Mouse (Mus musculus) layer of hippocampus, adult 18-20 months (tissue): ENCODE results near the gene Dcun1d2. TPM values are rescaled to one million over a fixed set of nuclear protein-coding genes. Genes with fewer than 3 reads are reported as not detected.
"Not testable (repeated sequence)": the region's sequence is repeated elsewhere in the genome, so short reads cannot be mapped to it uniquely, and the experiment has no call there.

Experiments
- DNase-seq, 2 experiments: peaks; one replicate each; pipeline ENCODE4 v3.0.0; 2022; ENCODE audit warnings: low spot score in 2 of 2
- long read RNA-seq: library from polyadenylated mRNA; stranded (forward); transcript quantifications from one replicate; pipeline ENCODE4 v2.0.0, GENCODE M21; 2021
- total RNA-seq, 2 experiments: library from RNA; stranded (reverse); gene quantifications; 2 replicates each; pipeline ENCODE4 v1.2.3; 2021

The Dcun1d2 gene
- total RNA-seq: 10 to 100 TPM; 39.4 to 39.9 TPM
- long read RNA-seq, transcript Dcun1d2-203 (6 exons, 2,937 nt): major isoform, 17 of 49 reads
- long read RNA-seq, transcript Dcun1d2-201 (7 exons, 2,748 nt): minor isoform, 16 of 49 reads
- long read RNA-seq, partial matches to known transcripts: 5 of 49 reads
- long read RNA-seq, other reads (novel, unspliced or antisense): 6 of 49 reads

DNA sequence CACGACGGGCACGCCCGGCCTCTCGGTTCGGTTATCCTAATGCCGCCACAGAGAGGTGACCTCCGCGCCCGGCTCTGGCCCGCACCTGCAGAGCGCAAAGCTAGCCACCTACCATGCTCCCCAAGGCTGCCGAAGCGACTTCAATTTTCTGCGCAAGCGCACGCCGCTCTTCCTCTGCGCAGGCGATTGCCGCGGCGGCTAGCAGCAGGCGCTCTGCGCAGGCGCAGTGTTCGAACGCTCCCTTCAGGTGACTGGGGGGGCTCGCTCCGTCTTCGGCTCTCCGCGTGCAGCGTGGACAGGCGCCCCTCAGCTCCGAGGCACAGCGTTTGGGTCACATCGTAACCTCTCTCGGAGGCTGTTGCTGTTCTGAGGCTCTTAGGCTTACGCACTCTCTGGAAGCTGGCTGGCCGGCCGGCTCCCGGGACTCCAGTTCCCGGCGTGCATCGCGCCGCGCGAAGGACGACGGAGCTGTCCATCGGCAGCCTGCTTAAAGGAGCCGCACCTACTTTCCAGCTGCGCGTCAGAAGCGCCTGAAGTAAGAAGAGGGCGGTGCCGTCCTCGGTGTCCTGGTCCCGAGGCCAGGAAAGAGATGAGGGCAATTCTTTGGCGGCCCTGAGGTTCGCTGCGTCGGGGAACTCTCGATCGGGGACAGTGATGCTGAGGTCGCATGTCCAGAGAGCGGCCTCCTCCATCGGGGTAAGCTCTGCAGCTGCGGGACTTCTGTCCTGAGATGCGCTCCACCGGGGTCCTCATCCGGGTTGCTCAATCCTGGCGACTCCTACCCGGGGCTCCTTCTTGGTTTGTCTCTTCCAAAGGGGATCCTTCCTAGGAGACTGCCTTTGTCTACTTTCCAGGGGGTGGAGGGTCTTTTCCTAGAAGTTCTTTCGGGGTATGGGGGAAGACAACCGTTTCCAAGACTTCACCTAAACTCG is at the start of gene Dcun1d2, which contains the start of gene Tmco3:
Gene Dcun1d2, minus strand, starts transcription at position 440 of the 932 bp plus-strand sequence.
Gene Tmco3, plus strand, starts transcription at position 499 of the 932 bp plus-strand sequence.
- DNase-seq: peak; percentile 93 to 96

DNA sequence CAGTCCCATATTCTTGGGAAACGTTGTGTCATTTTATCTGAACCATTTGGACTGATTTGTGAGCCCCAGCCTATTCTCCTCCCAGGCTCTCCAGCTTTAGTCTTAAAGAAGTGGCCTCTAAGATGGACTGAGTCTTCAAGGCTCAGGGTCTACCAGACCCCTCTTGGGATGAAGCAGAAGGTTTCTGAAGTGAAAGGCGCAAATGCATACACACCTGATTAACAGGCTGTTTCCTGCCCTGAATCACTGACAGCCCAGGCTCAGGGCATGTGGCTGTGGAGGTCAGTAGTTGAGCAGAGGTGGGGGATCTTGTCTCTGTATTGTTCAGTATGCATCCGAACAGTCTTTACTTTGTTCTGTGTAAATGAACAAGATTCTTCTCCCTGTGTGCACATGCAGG is 49.7 kb upstream of the Dcun1d2 start:
- DNase-seq: no peak

DNA sequence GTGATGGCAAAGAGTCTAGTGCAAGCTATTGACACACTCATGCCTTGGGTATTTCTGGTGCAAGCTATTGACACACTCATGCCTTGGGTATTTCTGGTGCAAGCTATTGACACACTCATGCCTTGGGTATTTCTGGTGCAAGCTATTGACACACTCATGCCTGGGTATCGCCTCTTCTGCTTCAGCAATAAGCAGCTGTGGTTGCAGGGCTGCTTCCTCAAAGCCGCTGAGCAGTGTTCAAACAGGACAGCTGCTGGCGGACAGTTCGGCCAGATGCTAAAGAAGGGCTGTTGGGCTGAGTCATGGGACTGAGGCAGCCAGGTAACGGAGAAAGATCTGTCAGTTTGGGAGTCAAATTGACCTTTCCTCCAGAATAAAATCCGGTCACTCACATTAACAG is 49.3 kb upstream of the Dcun1d2 start:
- not testable (repeated sequence) for DNase-seq

DNA sequence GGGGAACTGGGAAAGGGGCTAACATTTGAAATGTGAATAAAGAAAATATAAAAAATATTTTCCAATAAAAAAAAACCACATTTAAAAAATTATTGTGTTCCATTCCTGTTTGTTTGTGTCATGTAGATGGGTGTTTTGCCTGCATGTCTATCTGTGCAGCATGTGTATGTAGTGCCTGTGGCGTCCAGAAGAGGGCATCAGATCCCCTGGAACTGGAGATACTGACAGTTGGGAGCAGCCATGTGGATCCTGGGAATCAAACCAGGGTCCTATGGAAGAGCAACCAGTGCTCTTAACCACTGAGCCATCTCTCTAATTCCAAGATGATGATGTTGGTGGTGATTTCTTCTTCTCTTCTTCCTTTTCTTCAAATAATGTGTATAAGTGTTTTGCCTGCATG is 46.7 kb upstream of the Dcun1d2 start:
- DNase-seq: no peak

DNA sequence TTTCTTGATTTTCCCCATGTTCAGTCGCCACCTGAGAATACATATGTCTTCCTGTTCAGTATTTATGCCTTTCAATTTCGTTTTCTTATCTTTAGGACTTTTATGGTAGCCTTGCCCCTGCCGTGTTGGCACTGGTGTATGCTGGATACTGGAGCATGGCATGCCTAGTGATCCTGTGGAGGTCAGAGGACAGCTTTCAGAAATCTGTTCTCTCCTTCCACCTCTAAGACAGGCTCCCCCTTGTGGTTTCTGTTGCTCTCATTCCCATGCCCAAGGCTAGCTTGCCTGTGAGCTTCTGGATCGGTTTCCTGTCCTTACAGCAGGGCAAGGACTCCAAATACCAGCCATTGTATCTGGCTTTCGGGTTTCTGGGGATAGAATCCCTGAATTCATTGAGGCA is 38.7 kb upstream of the Dcun1d2 start:
- no peak for DNase-seq

DNA sequence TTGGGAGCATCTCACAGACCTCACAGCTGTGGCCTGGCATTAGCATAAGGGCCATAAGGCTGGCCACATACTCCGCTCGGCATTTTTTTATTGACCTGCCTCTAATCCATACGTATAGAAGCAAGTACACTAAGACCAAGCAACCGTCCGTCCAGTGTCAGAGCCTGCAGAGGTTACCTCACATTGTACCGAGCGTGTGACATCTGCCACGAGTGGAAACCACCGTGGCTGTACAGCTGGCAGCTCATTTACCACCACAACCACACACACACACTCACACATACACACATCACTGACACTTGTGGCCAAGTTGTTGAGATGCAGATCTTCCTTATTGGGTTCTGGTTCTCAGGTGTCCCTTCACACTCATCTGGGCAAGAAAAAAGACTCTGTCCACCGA is 28.7 kb upstream of the Dcun1d2 start:
- DNase-seq: no peak

DNA sequence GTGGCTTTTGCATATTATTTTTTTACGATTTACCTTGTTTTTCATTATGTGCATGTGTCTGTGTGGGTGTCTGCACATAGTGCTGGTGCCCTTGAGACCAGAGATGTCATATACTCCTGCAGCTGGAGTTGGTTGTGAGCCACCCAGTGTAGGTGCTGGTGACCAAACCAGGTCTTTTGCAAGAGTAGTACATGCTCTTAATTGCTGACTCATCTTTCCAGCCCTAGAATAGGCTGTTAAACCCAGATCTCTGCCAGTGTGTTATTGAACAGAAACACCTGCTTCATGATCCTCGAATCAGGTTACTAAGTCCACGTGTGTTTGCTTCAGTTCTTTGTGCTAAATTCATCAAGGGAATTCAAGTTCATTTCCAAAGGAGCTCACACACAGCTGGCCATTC is 27.0 kb upstream of the Dcun1d2 start:
- DNase-seq: no peak

DNA sequence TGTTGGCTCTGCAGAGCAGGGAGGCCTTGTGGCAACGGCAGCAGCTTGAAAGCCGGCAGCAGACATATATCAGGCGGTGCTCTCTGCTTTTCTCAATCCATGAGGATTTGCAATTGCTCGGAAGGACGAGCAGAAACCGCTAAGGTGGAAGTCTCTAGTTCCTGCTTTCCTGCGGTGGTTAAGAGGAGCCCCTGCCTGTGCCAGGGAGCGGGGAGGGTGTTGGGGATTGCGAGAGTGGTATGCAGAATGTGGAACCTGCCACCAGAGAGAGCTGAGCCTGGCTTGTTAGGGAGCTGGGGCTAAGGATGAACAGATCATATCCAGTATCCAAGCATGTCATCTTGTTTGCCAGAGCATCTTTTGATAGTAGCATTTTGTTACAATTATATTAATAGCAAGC is 19.0 kb upstream of the Dcun1d2 start:
- DNase-seq: no peak

DNA sequence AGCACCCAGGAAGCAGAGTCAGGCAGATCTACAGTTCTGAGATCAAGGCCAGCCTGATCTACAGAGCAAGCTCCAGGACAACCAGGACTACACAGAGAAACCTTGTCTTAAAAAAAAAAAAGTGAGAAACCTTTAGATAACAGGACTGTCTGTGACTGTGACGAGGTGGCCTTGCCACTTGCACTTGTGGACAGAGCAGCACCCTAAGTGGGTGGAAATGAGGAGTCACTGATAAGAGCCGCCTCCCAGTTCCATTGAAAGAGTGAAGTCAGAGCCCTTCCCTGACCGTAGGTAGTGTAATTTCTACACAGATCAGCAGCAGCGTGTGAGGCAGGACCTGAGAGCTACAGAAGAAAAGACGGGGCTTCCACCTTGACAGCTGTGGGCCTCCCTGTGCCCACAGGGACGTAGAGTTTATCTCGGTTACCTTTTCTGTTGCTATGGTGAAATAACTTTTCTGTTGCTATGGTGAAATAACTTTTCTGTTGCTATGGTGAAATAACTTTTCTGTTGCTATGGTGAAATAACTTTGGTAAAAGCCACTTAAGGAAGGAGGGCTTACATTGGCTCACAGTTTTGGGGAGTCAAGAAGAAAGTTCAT is 18.5 kb upstream of the Dcun1d2 start:
- no peak for DNase-seq

DNA sequence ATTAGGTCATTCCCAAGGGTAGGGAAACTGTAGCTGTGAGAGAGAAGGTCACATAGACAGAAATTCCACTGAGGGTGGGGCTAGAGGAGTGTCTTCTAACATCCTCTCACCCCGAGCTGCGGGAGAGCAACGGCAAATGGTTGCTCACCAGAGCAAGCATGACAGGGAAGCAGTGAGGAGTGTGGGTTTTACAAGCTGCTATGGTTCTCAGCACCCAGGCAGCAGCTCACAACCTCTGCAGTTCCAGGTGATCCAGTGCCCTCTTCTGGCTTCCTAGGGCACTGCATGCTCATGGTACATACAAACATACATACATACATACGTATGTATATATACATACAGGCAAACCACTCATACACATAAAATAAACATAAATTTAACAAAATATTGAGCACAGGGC is 18.0 kb upstream of the Dcun1d2 start:
- DNase-seq: no peak

DNA sequence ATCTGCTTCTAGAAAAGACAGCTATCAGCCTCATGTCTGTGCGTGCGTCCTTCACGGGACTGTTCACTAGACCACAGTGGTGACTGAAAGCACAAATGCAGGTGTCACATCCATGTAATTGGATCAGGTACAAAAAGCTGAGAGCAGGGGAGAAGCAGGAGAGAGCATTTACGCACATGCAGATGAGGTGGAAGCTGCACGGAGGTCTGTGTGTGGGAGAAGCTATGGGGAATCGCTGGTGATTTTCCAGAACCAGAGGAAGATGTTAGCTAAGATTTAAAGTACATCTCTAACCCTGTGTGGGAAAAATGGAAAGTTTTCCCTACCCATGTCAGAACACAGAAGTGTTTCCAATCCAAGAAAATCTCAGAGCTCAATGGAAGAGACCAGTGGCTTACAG is 17.5 kb upstream of the Dcun1d2 start:
- no peak for DNase-seq

DNA sequence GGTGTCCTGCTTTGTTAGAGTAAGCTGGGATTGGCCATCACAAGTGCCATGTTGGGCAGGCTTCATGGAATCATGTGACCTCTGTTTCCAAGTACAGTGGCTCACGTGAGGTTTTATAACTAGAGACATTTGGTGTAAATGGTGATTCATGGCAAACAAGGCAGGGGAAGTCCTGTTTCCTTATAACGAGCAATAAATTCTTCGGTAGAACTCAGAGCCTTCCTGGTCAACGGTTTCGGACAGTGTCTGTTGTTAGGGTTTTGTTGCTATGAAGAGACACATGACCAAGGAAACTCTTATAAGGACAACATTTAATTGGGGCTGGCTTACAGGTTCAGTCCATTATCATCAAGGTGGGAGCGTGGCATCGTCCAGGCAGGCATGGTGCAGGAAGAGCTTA is 13.1 kb upstream of the Dcun1d2 start:
- DNase-seq: no peak

DNA sequence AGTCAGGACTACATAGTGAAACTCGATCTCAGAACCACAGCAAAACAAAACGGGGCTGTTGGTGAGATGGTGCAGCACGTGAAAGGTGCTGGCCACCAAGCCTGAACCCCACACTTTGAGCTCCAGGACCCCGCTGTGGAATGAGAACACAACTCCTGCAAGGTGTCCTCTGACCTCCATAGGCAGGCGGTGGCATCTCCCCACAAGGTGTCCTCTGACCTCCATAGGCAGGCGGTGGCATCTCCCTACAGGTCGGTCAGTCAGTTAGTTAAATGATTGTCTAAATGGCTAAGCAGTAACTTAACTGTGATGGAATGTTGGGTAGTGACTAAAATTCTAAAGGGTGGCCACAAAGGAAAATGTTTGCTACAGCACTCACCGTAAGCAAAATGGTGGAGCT is 11.6 kb upstream of the Dcun1d2 start:
- no peak for DNase-seq

DNA sequence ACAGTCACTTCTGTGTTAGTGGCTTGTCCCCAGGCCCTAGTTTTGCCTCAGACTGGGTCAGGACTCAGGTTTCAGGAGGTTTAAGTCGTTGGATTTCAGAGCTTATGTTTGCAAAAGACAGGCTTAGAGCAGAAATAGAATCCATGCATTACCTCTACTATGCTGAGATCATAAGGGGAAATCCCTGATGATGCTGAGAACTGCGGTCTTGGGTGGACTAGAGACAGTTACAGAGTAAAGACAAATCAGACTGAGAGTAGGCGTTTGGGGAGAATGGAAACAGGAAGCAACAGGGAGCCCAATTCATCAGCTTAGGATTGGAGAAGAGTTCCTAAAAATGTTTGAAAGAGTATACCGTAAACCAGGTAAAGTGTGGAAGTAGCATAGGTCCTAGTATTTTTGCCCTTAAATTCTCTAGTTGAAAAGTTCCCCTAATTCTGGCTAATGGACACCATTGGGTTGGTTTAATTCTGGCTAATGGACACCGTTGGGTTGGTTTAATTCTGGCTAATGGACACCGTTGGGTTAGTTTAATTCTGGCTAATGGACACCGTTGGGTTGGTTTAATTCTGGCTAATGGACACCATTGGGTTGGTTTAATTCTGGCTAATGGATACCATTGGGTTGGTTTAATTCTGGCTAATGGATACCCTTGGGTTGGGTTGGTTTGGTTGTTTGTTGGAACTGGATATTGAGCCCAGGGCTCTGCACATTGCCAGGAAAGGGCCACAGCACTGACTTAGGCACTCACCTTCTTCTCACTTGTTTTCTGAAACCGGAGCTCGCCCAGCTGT is 5.9 kb upstream of the Dcun1d2 start:
- no peak for DNase-seq

DNA sequence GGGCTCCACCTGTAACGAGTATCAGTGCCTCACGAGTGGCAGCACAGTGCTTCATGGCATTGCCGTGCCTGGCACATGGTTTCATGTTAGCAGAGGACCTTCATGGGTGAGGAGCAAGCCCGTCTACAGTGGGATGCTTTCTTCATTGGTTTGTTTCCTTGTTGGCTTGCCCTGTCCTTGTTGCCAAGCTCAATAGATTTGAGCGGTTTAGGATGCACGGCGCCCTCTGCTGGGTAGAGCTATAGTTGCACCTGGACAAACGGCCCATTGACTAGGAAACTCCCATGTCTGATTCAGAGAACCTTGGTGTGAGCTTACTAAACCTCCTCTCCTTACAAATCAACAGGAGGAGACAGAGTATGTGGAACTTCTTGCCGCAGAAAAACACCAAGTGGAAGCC is 4.4 kb upstream of the Dcun1d2 start:
- DNase-seq: peak; percentile 54 to 80

DNA sequence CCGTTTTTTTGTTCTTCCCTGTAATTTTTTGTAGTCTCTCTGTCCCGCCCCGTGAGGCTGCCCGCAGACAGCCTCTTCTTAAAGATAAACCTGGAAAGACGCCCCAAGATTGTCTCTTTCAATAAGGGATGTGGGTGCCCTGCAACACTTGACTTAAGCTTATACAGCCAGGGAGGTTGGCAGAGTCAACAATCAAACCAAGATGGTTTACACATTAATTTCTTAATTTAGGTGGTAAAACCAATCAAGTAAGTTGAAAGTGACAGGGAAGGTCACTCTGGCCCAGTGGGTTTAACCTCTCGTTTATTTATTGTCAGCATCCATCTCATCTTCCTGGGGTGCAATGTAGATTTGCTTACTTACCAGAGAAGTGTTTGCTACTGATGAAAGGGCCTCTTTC is 715 bp upstream of the Dcun1d2 start:
- no peak for DNase-seq

DNA sequence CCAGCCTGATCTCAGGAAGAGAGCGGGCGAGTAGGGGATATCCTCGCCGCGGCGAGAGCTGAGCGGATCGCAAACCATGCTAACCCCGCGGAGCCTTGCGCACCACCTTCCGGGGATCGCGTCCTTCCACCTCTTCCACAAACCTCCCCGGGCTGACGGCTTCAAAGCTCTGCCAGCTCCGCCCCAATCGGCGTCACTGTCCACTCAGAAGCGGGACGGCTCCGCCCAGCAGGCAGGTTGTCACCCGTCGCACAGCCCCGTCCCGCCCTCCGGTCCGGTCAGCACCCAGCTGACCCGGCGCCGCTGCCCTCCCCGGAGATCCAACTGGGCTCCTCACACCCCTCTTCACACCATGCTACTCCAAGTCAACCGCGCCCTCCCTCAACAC is 633 bp downstream of the Dcun1d2 start:
- peak; percentile 61 to 79 for DNase-seq

DNA sequence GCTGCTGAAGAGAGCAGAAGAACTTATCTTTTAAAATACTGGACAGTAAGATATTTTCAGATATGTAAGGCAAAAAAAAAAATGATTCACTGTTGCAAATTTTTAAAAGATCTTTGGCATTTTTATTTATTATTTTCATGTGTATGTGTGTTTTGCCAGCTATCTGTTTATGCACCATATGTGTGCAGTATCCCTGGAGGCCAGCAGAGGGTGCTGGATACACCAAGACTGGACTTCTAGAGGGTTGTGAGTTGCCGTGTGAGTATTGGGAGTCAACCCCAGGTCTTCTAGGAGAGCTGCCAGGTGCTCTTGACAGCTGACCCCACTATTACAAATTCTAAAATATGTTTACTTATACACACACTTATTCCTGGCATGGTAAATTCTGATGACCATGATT is 4.7 kb downstream of the Dcun1d2 start:
- no peak for DNase-seq

DNA sequence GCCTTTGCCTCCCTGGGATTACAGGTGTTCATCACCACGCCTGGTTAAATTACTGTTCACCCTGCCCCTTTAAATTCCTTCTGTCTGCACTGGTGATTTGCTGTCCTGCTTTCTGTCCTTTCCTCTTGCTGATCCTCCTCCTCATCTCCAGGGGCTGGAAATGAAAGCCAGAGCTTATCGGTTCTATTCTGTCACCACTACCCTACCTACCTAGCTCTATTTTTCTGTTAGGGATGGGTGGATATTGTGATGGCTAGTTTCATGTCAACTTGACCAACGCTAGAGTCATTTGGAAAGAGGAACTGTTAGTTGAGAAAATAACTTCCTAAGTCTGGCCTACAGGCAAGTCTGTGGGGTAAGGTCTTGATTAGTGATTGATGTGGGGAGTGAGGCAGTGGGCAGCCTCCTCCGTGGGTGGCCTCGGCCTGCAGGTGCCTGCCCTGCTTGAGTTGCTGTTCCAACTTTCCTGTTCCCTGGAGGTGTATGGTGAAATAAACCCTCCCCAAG is 10.9 kb downstream of the Dcun1d2 start:
- DNase-seq: no peak

DNA sequence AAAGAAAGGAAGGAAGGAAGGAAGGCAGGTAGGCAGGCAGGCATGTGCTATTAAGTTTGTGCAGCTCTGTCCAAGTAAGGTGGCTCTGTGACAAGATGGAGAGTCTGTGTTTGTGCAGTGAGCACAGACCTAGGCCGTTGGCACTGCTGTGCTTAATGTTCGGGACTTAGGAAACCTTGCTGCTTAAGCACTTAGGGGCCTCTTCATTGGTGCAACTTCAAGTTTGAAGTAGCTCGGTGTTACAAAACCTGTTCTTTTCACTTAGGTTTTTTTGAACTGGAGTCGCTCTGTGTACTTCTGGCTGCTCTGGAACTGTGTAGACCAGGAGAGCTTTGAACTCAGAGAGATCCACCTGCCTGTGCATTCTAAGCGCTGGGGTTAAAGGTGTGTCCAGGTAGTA is 15.1 kb downstream of the Dcun1d2 start:
- no peak for DNase-seq

DNA sequence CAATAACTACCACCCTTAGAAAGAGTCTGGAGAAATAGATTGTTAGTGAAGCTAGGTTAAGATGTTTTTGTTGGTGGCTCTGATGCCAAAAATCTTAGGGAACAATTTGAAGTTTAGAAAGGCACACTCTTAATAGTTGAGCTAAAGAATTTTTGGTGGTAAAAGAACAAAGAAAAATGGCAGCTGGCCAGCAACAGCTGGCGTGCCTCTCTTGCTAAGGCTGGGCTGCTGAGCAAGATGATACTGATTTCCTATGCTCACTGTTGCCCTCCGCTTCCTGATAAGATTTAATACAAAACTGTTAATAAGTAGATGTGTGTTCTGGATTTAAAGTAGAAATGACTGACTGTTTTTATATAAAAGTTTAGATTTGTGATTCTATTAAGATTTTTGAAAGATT is 20.4 kb downstream of the Dcun1d2 start:
- DNase-seq: no peak
